Mouse (Mus musculus): ENCODE measurements around the gene Trim8. TPM values are rescaled to one million over a fixed set of nuclear protein-coding genes. Genes with fewer than 3 reads are reported as not detected.

Trim8 gene
- total RNA-seq (2023): 10 to 100 TPM; 40.9 to 47.7 TPM

DNA sequence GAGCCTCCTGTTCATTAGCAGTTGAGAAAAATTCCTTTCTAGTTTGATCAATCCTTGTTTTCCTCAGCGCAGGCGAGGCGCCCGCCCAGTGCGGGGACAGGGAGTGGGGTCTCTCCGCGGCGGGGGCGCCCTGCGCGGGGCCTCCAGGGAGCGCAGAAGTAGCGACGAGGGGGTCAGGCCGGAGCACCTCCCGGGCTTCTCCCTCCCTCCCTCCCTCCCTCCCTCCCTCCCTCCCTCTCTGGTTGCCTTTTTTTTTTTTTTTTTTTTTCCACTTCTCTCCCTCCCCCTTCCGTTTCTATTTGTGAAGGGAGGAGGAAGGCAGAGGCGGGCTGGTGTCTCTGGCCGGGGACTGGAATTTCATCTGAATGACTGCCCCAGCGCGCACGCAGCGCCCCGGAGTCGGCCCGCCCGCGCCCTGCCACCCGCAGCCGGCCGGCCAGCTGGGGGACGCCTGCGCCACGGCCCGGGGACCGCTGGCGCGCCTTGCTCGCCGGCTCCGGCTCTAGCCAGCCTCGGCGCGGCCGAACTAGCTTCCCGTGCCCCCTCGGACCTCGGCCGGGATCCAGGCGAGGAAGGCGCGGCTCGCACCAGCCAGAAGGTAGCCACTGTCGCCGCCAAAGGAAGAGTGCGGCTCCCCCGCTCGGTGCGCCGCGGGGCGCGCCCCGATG lies at the start of gene Trim8:
Gene Trim8 (plus strand): TSS at position 302 of the 668 bp plus-strand sequence.

Other genes with a start within 250 kb of the Trim8 start
- gene Nfkb2, start 197.4 kb upstream of the Trim8 start, total RNA-seq (2023): 10 to 100 TPM; 41.7 to 43.7 TPM
- gene Psd, start 174.5 kb upstream of the Trim8 start, total RNA-seq (2023): under 1 TPM in 1 of 2 experiments, not detected in 1; 0.53 TPM
- gene Fbxl15, start 173.5 kb upstream of the Trim8 start, total RNA-seq (2023): 1 to 10 TPM; 3.0 TPM
- gene Cuedc2, start 163.0 kb upstream of the Trim8 start, total RNA-seq (2023): 100 to 1,000 TPM in 1 of 2 experiments, 10 to 100 TPM in 1; 92.6 to 101 TPM
- gene Mfsd13a, start 160.6 kb upstream of the Trim8 start, total RNA-seq (2023): 10 to 100 TPM; 29.0 to 32.7 TPM
- gene 2310034G01Rik, start 151.4 kb upstream of the Trim8 start, total RNA-seq (2023): not detected
- 10 to 100 TPM; 83.9 to 91.4 TPM for gene Actr1a, start 106.0 kb upstream of the Trim8 start, total RNA-seq (2023)
- 10 to 100 TPM in 1 of 2 experiments, 1 to 10 TPM in 1; 9.0 to 11.5 TPM for gene Sufu, start 104.8 kb upstream of the Trim8 start, total RNA-seq (2023)
- gene Arl3, start 71.5 kb downstream of the Trim8 start, total RNA-seq (2023): 10 to 100 TPM in 1 of 2 experiments, 1 to 10 TPM in 1; 9.2 to 12.5 TPM
- 10 to 100 TPM in 1 of 2 experiments, 1 to 10 TPM in 1; 8.3 to 12.6 TPM for gene Sfxn2, start 71.7 kb downstream of the Trim8 start, total RNA-seq (2023)
- gene Wbp1l, start 97.4 kb downstream of the Trim8 start, total RNA-seq (2023): 10 to 100 TPM; 57.5 to 76.1 TPM
- gene Cyp17a1, start 171.5 kb downstream of the Trim8 start, total RNA-seq (2023): not detected
- gene Borcs7, start 188.2 kb downstream of the Trim8 start, total RNA-seq (2023): 1 to 10 TPM; 4.4 to 4.9 TPM
- 10 to 100 TPM; 16.2 to 19.7 TPM for gene As3mt, start 205.8 kb downstream of the Trim8 start, total RNA-seq (2023)

All from neutrophil, adult 83 days (primary cell).